Mouse (Mus musculus) small intestine, adult 2 months (tissue): ENCODE results near the gene Krt5.

ENCODE experiments used
- CTCF ChIP-seq: fragments of 200-500 bp; IDR thresholded peaks from 2 replicates; pipeline ENCODE4 v1.5.1; 2012; ENCODE audit warnings: low read depth, mild to moderate bottlenecking, control low read depth, inconsistent platforms, low read length, moderate library complexity, mixed read lengths; ENCODE audit not compliant: insufficient replicate concordance, insufficient read length; ENCODE audit errors: extremely low read depth
- POLR2A ChIP-seq: fragments of 200-500 bp; IDR thresholded peaks from 2 replicates; pipeline ENCODE4 v1.6.1; 2012; ENCODE audit warnings: low read depth, mild to moderate bottlenecking, control low read depth, inconsistent platforms, low read length, moderate library complexity

- TF ChIP-seq CTCF, result no peak
- no peak for TF ChIP-seq POLR2A
Observed at GRCm38 (mm10) chr15:101688161-101688560, 24.5 kb downstream of the Krt5 start.
